Mouse (Mus musculus): ENCODE data around the gene Ccdc38.

Gene Ccdc38

DNA sequence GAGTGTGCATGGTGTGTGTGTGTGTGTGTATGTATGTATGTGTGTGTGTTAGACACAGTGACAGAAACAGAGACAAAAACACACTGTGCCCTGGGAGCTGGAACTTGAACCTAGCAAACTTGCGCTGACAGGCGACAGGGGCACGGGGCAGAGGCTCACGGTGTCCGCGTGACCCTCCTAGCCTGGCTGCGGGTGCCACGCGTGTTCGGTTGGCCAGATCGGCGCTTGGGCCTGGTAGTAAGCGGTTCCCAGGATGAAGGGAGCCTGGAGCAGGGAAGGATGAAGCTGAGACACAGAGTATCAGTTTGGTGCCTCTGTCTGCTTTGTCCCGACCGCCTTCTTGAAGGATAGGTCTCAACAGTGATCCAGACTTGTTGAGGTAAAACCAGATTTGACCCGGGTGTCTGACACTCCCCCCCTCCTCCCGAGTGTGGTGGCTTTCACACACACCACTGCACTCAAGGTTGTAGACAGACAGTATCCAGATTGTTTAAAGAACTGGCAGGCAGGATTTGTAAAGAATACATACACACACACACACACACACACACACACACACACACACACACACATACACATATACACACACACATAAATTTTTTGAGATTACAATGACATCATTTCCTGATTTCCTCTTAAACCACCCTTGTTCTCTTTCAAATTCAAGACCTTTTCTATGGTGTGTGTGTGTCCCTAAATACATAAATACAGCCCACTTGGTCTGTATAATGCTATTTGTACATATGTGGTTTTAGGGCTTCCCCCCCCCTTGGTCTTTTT lies at the start of gene Ccdc38:
Ccdc38 (plus strand) TSS at position 202 of the 780 bp plus-strand sequence.
- peak; percentile 29 to 33 for DNase-seq (ENCODE audit: low read depth in 2 of 2, low spot score in 2 of 2)

DNA sequence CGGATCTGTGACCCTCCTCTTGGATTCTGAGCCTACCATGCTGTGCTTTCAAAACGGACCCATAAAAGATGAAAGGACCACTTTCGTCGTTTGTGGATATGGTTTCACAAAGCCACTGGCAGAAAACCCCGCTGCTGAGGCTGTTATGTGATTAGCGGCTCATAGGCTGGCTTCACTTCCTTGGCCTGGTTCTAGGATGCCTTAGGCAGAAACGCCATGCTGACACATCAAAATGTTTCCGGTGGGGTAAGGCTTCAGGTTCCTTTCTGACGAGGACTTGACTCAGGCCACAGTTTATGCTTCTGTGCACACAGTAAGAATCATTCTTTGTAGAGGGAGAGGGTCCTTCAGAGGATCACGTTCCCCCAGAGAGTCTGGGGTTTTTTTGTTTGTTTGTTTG lies 39.6 kb upstream of the Ccdc38 start:
- no peak for DNase-seq (ENCODE audit: low read depth in 2 of 2, low spot score in 2 of 2)

DNA sequence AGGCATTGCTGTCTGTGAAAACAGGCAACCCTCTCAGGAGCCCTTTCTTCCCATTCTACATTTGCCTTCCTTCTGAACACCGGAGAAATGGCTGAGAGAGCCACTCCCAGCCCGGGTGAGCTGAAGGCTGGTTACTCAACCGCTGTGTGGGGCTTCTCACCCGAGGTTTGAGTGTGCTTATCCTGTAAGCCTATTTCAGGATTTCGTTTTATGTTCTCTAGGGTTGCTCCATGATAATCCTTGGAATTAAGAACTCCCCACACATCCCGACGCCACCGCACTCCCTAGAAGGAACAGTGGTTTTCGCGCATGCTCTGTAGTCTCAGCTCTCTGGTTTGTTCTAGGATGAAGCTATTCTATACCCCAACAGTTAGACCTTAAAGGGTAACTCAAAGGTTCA lies 39.1 kb upstream of the Ccdc38 start:
- no peak for DNase-seq (ENCODE audit: low read depth in 2 of 2, low spot score in 2 of 2)

DNA sequence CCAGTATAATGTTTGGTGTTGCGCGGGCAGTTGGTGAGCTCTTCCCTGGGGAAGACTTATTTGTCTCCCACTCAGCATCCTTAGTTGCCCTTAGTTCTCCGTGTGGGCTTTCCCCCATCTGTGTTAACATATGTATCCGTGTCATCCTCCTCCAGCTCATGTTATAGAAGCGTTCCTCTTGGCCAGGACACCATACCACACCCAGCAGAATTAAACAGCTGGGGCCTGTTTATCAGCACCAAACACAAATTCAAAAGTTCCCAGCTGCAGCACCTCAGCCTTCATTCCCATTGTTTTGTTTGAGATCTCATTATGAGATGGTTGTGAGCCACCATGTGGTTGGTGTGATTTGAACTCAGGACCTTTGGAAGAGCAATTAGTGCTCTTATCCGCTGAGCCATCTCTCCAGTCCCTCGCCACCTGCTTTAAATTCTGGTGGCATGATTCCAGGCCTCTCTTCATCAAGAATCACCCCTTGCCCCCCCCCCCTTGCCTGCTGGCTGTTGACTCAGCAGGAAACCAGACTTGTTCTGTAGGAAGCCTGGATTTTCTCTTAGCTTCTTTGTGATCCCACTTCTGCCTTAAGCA lies 32.0 kb upstream of the Ccdc38 start:
- no peak for DNase-seq (ENCODE audit: low read depth in 2 of 2, low spot score in 2 of 2)

DNA sequence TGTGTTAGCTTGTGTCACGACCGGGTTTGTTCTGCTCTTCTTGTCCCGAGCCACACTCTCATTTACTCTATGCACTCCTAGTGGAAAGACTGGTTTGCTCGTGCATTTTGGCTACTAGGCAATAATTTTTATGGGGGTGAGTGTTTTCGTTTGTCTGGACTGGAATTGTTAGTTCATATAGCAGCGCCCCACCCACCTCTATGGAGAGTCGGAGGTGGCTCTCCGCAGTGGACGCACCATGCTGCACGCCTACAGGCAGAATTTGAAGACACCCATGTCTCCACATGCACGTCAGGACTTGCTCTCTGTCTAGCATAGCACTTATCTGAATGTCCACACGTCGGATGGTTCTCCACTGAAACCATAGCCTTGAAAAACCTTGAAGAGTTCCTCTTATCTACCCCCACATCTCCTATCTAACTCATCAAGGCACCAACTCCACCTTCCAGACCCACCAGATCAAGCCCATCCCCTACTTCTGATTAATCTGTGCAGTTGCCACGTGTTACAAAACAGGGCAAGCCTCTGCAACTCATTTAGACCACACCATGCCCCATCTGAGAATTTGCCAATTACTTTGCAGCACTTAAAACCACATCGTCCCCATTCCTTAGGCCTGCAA lies 30.8 kb upstream of the Ccdc38 start:
- DNase-seq (ENCODE audit: low read depth in 2 of 2, low spot score in 2 of 2): no peak

DNA sequence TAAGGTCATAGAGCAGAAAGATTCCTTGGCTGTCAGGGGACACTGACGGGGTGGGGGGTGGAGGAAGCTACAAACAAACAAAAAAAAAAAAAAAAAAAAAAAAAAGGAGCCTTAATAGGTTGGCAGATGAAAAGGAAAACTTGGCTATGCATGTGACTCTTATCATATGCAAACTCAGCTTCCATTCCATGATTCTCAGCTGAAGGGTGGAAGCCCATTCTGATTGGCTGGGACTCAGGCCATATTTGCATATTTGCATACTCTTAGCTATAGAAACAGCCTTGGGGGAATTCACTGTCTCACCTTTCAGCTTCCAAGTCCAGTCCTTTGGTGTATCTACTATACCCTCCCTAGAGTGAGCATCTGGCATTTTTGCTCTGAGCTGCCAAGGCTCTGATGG lies 25.0 kb upstream of the Ccdc38 start:
- DNase-seq (ENCODE audit: low read depth in 2 of 2, low spot score in 2 of 2): no peak

DNA sequence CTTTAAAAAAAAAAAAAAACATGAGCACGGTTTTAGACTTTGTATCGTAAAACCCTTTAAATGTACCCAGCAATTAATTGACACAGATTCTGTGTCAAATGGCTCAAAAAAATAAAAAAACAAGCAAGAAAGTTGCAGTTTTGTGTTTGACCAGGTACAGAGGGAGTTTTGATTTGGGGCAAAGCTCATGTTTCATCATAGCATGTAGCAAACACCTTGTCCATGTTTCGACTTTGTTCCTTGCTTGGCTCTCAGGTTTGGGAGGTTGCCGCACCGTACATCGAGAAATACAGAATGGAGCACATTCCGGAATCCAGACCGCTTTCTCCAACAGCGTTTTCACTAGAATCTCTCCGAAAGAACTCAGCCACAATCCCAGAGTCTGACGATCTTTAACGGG lies 24.5 kb upstream of the Ccdc38 start:
- DNase-seq (ENCODE audit: low read depth in 2 of 2, low spot score in 2 of 2): no peak

DNA sequence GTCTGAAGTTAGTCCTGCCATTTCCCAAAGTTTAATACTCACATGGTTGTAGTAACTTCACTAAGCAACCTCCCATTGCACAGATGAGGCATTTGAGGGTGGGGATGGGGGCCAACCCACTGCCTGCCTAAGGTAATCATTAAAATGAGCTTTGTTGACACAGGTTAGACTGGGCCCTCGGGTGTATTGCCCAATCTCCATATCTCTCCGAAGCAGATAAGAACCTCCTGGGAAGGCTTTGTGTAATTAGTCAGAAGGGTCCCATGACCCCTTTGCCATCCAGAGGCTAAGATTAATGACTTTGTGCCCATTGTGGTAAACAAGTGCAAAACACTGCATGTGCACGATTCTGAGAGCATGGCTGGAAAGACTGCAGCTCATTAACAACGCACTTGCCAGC lies 22.7 kb upstream of the Ccdc38 start:
- no peak for DNase-seq (ENCODE audit: low read depth in 2 of 2, low spot score in 2 of 2)

DNA sequence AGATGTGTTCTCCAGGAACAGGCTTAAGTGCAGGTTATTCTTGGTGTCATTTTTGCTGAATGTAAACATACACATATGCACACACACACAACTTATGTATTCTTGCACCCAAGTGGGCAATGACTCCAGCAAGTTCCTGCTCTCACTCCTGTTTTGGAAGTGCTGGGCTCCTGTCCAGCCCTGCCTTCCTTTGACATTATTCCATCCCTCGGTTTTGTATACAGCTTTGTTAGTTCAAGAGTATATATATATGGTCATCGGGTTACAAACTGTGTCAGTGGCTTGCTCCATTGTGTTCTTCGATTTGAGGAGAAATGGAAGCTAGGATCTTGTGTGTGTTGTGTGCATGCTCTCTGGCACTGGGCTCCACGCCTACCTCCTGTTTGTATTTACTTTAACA lies 22.2 kb upstream of the Ccdc38 start:
- DNase-seq (ENCODE audit: low read depth in 2 of 2, low spot score in 2 of 2): no peak

DNA sequence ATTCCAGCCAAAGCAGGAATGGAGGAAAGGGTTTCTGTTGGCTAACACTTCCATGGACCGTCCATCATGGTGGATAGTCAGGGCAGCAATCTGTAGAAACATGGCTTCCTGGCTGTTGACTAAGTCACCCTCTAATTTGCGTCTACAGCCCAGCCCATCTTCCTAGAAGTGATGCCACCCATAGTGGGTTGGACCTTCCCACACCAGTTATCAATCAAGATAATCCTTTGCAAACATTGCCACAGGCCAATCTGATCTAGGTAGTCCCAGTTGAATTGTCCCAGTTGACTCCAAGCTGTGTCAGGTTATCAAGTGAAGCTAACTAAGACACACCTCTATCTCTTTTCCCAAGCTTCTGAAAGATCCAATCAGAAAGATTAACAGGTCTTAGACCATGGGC lies 21.8 kb upstream of the Ccdc38 start:
- no peak for DNase-seq (ENCODE audit: low read depth in 2 of 2, low spot score in 2 of 2)

DNA sequence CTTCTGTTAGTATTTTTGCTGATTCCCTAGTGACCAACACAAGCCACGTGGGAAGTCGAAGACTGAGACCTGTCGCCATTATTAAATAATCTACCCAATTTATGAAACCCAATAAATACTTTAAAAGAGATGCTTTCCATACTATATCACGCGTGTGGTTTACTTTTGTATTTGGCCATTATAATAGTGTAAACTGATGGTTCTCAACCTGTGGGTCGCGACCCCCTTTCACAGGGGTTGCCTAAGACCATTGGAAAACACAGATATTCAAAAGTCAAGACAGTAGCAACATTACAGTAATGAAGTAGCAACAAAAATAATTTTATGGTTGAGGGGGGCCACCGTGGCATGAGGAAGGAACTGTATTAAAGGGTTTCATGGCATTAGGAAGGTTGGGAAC lies 21.3 kb upstream of the Ccdc38 start:
- DNase-seq (ENCODE audit: low read depth in 2 of 2, low spot score in 2 of 2): no peak

DNA sequence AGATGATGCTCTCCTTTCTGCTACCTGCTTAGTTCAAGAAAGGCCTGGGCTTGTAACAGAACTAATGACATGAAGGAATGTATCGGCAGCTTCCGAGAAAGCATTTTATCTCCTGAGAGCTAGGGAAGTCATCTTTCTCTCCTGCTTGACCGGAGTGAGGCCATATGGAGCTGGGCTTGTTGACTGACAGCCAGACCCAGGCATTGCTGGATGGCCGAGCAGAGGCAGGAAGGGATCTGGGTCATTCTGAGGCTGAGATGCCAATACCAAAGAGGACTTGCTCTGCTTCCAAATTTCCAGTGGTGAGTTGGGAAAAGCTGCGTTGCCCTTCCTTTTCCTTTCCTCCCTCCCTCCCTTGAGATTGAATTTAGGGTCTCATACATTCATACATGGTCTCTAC lies 20.7 kb upstream of the Ccdc38 start:
- DNase-seq (ENCODE audit: low read depth in 2 of 2, low spot score in 2 of 2): no peak

DNA sequence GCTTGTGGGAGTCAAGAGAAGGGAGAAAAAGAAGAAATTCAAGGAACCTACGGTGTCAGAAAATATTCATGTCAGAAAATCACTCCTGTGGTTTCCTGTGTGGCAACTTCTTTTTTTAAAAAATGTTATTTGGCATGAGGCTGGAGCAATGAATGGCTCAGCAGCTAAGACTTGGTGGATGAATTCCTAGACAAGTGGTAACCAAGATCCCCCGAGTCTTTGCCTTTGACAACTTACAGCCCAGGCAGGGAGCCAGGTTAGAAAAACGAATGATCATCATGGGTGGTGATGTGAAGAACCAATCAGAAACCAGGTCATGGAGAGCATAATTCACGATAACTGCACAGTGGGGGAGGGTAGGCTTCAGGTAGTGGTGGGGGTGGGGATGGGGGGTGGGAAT lies 19.4 kb upstream of the Ccdc38 start:
- DNase-seq (ENCODE audit: low read depth in 2 of 2, low spot score in 2 of 2): no peak

DNA sequence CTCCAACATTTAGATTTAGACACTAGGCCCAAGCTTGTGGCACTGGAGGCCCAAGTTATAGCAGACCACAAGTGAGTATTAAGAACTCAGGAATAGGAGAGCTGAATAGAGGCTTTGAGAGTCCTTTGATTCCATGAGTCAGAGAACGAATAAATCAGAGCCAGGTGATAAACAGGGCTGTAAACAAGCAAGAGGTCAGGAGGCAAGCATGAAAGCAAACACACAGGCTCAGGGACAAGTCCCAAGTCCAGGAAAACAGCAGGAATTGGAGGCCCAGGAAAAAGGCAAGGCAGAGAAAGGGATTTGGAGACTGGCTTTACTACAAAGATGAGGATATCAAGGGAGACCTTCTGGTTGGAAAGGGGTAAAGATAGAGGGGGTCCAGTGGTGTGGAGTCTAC lies 15.1 kb upstream of the Ccdc38 start:
- DNase-seq (ENCODE audit: low read depth in 2 of 2, low spot score in 2 of 2): no peak

DNA sequence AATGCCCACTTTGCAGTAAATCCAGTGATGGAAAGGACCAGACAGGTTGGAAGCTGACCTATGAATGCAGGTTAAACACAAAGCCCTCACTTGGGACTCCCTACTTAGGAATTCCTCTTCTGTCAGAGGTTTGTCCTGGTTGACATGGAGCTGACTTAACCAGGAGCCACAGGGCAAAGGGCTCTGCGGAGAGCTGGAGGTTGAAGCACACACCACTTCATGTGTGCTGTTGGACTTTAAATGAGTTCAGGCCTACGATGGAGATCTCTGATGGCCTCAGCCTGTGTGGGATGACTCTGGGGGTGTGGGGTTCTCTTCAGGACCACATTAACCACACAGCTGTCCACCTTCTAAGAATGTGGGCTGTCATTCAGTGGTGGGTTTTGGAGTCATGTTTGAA lies 2.1 kb upstream of the Ccdc38 start:
- DNase-seq (ENCODE audit: low read depth in 2 of 2, low spot score in 2 of 2): no peak

DNA sequence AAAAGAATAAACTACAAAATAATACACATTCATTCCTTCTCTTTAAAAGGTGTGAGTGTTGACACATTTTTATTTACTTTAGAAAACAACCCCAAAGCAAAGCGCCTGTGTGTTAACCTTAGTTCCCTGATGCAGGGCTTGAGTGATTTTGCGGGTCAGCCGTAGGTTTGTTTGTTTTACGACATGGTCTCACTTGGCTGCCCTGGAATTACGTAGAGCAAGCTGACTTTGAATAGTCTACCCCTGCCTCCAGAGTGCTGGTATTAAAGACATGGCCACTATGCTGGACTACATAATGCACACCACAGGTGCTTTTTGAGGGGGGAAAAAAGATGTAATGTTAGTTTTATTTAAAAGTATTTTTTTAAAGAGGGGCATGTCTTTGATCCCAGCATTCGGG lies 1.6 kb upstream of the Ccdc38 start:
- DNase-seq (ENCODE audit: low read depth in 2 of 2, low spot score in 2 of 2): no peak

DNA sequence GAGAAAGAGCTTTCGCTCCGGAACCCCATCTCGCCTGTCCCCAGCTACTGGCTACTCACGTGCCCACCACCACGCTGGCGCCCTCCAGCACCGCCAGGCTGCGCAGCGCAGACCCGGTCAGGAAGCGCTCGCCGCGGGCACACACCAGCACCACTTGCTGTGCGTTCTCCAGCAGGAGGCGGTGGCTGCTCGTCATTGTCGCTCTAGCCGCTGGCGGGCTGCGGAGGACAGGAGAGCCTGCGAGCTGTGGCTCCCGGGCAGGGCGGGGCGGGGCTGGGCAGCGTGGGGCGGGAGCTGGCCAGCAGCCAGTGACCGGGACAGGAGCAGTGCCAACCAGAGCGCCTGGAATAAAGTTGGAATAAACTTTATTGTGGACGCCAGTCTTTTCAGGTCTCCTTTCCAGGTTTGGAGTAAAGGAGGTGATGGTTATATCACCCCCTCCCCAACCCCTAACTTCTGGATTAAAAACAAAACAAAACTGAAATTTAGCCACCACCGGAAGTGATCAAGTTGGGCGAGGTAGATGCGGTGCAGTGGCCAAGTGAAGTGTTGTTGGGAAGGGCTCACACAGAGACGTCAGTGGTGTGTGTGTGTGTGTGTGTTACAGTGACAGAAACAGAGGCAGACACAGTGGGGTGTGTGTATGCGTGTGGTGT lies 529 bp upstream of the Ccdc38 start, which contains the start of gene Amdhd1:
Amdhd1 (minus strand) TSS at position 259 of the 656 bp plus-strand sequence.
- peak; percentile 74 to 75 for DNase-seq (ENCODE audit: low read depth in 2 of 2, low spot score in 2 of 2)

DNA sequence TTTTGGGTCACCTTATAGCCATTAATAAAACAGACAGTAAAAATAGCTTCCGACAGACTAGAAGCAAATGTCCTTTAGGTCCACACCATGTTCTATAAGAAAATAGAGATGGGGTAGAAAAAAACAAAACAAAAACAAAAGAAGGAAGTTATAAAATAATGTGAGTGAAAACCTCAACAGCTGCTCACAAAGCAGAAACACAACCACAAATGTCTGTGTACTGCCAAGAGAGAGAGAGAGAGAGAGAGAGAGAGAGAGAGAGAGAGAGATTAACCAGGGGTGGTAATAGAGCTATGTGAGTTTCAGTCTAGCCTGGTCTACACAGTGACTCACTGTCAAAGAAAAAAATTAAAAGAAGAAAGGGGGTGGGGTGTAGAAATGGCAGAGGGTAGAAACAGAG lies 1.2 kb downstream of the Ccdc38 start:
- DNase-seq (ENCODE audit: low read depth in 2 of 2, low spot score in 2 of 2): peak in 1 of 2 experiments; percentile 12

DNA sequence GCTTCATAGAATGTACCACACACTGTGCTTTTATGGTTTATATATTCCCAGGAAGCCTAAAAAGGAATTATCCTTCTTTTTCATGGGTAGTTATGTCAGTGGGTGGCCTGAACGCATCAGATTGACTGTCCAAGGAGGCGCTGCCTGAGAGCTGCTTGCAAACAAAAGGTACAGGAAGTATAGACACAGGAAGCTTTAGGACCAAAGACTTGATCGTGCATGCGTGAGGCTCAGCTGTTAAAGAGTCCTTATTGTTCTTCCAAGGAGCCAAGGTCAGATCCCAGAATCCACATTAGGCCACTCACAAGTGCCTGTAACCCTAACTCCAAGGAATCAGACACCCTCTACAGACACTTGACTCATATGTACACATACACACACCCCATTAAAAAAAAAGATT lies 1.9 kb downstream of the Ccdc38 start:
- no peak for DNase-seq (ENCODE audit: low read depth in 2 of 2, low spot score in 2 of 2)

DNA sequence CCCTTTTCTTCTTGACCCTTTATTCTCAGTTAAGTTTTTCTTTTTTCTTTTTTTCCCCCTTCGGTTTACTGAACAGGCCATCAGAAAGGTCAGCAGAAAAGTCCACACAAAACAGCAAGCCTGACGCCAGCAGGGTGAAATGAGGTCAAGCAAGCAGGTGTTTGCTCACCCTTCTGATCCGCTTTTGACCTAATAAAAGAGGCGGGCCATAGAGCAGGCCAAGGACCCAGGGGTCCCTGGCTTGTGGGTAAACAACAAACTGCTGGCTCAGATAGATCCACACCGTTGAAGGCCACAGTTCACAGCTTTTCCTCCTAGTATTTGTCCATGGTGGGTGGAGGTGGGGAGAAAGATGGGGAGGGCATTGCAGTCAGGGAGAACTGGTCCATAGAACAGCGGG lies 2.7 kb downstream of the Ccdc38 start:
- no peak for DNase-seq (ENCODE audit: low read depth in 2 of 2, low spot score in 2 of 2)

DNA sequence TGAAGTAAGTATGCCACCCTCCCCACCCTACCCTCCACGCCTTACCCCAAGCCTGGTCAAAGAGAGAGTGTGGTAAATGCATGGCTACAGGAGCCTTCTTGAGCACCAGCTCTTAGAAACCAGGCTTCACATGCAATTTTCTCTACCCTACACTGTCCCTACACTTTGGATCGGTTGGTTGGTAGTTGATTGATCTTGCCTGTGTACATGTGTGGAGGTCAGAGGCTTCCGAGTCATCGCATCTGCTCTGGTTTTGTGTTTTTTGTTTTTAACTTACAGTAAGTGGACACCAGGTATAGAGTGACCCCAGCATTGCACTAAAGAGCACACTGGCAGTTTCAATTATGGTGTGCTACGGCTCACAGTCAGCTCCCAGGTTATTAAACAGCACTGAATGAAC lies 3.7 kb downstream of the Ccdc38 start:
- DNase-seq (ENCODE audit: low read depth in 2 of 2, low spot score in 2 of 2): no peak

DNA sequence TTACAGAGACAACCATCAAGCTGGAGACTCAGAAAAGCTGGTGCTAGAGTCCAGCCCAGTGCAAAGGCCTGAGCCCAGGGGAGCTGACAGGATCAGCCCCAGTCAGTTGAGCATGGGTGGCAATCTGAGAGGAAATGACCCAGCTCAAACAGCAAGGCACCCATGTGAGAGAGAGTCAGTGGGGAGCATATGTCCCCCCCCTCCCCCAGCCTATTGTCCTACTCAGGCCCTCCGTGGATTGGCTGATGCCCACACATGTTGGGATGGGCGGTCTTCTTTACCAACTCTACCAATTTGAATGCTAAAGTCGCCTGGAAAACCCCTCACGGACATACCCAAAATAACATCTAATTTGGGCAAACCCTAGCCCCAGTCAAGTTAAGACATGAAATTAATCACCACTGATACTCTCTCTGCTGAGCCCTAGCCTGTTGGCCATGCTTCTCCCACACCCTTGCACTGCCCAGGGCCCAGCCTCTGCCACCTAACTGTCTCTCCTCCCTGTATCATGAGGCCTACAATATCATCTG lies 7.4 kb downstream of the Ccdc38 start:
- no peak for DNase-seq (ENCODE audit: low read depth in 2 of 2, low spot score in 2 of 2)

Data from CD8-positive naive resting alpha-beta T cell, adult 2 months (primary cell).